Mouse (Mus musculus) lung, adult 2 months (tissue): Measurements from ENCODE around the gene Lrrc47.

Experiments used
- CTCF ChIP-seq: fragments of 200-500 bp; IDR thresholded peaks from 2 replicates; pipeline ENCODE4 v1.5.1; 2011; ENCODE audit warnings: mild to moderate bottlenecking, low read length, control low read depth; ENCODE audit not compliant: insufficient read depth
- POLR2A ChIP-seq: fragments of 200-500 bp; IDR thresholded peaks from 2 replicates; pipeline ENCODE4 v1.6.1; 2011; ENCODE audit warnings: low read depth, mild to moderate bottlenecking, control low read depth, low read length, borderline replicate concordance; ENCODE audit errors: extremely low read depth

- TF ChIP-seq POLR2A (no peak), CTCF (no peak)
Measured at GRCm38 (mm10) chr4:154070896-154071295, 59.4 kb downstream of the Lrrc47 start.
